Mouse (Mus musculus) gastrocnemius, postnatal 36 days (tissue): Measurements from ENCODE around the gene Heatr4. TPM values are rescaled to one million over a fixed set of nuclear protein-coding genes. Genes with fewer than 3 reads are reported as not detected.
"Not testable (repeated sequence)": the region's sequence is repeated elsewhere in the genome, so short reads cannot be mapped to it uniquely, and the experiment has no call there.

Experiments used
- DNase-seq, 2 experiments: peaks; one replicate each; pipeline ENCODE4 v3.0.0; 2022
- intact Hi-C: fragments of 180-260 bp; cut with DNase I; formaldehyde crosslinking; loops from one replicate; pipeline ENCODE4 v1.15.1; 2025
- total RNA-seq, 2 experiments: library from RNA; stranded (reverse); gene quantifications; 2 replicates each; pipeline ENCODE4 v1.2.3; 2021

The Heatr4 gene
- total RNA-seq, 2 experiments from 2014 or later, result not detected

DNA sequence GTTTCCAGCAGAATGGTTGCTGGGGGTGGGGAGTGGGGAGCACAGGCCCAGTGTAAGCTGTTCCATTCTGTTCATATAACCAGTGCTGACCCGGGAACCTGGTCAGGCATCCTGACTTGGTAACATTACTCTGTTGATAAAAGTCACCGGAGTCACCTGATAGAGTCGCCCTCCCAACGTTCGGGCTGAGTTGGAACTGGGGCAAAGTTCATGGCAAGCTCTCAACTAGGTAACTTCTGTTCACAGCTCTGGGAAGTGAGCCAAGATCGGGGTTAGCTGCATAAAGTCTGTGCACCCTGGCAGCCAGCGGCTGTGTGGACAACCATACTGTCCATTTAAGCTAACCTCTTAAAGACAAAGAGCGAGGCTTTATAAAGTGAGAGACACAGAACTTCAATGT is 14.6 kb upstream of the Heatr4 start:
- intact Hi-C loops, result not testable (repeated sequence)
- DNase-seq, result peak in 1 of 2 experiments; percentile 48

DNA sequence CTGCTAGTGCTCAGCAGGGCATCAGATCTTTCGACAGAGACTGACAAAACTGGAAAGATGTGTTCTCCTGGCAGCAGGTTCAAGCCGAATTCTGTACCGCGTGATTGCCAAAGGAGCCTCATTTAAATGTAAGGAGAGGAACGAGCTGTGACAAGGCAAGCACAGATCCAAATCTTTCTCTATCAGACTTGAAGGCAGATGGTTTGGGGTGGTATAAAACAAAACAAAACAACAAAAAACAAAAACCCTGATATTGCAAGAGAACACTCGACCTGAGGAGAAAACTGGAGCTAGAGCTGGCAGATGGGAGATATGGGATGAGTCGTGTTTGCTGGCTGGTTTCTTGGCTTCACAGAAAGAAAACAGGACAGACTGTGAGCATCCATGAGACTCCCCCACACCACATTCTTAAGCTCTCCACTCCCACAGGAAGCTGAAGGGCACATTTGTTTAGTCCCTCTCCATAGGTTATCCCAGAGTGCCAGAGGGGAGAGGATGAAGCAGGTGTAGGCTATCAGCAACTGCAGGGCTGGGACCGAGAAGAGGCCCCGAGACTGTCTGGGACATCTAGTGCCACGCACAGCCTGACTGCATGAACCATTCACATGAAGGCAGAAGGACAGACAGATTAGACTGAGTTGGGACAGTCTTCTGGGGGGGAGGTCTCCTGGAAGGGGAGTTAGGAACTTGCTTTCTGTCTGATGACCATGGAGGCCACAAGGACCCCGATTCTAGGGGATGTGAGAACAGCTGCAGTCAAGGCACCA is 13.9 kb upstream of the Heatr4 start:
- DNase-seq, result no peak
- intact Hi-C loops, result no loop called here

DNA sequence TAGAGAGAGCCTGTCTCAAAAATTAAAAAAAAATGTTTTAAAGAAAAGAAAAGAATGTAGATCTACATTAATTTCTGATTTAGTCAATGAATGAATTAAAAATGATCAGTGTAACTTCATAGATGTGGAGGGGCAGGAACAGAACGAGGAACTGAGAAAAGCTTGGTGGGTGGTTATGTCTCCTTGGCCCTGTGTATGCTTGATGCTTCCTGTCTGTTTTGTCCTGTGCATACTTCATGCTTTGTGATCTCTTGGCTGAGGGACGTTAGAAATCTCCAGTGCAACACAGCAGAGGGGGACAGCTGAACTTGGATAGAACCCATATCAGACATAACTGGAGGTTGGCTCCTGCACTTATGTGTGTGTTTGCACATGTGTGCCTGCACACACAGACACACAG is 12.6 kb upstream of the Heatr4 start:
- intact Hi-C loops, result no loop called here
- no peak for DNase-seq

DNA sequence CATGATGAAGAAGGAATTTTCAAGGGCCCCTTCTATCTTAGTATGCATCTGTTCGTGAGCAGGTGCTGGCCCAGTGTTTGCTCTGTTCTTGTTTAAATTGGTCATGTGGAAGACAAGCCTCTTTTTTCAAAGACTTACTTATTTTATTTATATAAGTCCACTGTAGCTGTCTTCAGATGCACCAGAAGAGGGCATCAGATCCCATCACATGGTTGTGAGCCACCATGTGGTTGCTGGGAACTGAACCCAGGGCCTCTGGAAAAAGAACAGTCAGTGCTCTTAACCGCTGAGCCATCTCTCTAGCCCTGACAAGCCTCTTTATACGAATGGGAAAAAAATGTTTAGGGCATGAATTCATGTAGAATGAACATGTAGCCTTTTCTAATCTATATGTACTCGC is 4.7 kb upstream of the Heatr4 start:
- intact Hi-C loops, result no loop called here
- DNase-seq, result no peak

DNA sequence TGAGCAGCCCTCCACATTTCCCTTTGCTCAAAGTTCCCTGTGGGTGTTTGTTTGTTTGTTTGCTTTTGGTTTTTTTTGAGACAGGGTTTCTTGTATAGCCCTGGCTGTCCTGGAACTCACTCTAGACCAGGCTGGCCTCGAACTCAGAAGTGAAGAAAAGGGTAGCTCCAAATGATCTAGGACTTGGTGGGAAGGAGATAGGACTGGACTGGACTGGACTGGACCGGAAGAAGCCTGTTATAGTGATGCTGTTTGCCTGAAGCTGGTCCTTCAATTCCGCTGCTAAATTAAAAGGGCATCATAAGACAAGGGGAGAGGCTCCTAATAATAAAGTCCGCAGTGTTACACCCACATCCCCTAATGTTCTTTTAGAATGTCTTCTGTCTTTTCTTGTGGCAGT is 3.8 kb upstream of the Heatr4 start:
- intact Hi-C loops, result no loop called here
- DNase-seq, result no peak

DNA sequence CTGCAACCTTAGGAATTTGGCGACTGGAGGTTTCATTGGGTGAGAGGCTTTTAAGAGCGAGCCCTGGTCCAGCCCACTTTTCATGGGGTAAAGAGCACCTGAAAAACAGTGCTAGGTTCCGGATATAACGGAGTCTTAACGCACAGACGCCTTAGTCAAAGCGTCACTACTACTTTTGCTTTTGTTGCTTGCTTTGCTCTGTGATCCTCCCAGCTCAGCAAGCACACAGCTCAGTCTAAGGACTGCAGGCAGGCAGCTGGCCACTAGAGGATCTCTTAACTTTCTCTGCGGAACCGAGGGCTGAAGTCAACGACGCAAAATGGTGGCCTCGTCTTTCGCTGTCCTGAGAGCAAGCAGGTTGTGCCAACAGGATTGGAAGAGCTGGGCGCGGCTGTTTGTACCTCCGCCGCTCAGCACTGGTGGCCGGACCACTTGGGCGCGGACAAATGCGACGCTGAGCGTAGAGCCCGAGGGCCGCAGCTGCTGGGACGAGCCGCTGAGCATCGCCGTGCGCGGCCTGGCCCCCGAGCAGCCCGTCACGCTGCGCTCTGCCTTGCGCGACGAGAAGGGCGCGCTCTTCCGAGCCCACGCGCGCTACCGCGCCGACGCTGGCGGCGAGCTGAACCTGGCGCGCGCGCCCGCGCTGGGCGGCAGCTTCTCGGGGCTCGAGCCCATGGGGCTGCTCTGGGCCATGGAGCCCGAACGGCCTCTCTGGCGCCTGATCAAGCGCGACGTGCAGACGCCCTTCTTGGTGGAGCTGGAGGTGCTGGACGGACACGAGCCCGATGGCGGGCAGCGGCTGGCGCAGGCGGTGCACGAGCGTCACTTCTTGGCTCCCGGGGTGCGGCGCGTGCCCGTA is 3.2 kb upstream of the Heatr4 start, which contains the start of gene Acot2:
Gene Acot2 (plus strand): TSS at position 279 of the 859 bp plus-strand sequence.
- DNase-seq, result peak; percentile 56 to 75
- intact Hi-C loops, result no loop called here

DNA sequence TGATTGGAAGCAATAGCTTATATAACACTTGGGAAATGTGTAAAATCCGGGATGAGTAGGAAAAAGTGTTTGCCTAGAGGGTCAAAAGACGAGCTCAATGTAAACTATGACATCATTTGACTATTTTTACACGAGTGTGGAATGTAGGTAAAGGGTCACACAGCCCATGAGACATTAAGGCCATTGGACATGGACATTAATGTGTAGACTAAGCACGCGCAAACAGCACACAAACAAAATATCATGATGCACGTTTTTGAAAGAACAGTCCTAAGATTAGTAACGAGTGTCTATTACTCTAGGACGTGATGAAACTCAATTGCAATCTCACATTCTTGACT is 2.6 kb upstream of the Heatr4 start:
- DNase-seq, result no peak
- intact Hi-C loops, result no loop called here

DNA sequence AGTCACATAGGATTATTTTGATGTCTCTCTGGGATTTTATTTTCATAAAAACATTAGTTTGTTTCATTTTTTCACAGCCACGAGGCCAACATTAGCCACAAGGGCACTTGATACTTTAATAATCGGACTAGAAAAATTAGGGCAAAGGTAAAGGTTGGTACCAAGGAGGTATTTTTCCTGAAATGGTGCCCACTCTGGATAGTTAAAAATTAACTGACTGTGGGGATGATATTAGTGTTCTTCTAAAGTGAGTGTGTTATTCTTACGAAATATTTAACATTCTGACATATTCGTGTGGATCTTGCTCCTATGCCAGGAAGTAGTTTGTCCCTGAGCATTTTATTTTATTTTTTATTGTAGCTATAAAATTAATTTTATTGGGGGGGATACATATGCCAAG is 3.0 kb downstream of the Heatr4 start:
- intact Hi-C loops, result no loop called here
- no peak for DNase-seq

DNA sequence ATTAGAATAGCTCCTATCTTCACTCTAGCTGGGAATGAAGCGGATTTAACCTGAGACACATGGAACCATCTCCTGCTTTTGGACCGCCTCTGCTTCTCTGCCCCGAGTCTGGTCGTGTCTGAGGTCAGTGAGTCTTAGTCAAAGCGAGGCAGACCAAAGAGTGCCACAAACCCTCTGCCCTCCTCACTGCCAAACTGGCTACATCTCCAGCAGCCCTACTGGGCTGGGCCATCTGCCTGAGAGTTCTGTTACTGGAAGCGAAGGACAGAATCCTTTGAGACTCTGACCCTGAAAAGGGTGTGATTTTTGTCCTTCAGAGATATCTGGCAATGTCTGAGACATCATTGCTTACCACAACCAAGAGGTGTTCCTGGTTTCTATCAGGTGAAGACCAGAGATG is 5.8 kb downstream of the Heatr4 start:
- DNase-seq, result no peak
- intact Hi-C loops, result no loop called here

DNA sequence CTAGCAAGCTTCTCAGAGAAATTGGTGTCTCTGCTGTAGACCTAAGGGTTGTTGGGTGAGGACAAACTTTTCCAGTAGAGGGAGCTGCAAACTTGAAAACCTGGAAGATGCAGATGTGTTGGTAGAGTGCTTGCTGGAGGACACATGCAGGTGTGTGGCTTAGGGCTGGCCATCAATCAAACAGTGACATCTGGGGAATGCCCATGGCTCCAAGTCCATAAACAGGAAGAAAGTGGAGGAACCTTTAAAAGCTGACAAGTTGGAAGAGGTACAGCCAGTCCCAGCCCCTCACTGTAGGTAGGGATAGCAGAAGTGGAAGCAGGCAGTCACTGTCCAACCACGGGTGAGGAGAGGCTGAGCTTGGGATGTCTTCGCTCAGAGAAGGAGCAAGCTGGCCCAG is 12.5 kb downstream of the Heatr4 start:
- DNase-seq, result no peak
- intact Hi-C loops, result loop anchor here (2.0 to 5.0 kb wide), 2 partner anchors 61 to 85 kb away; no protein-coding TSS in a partner anchor

DNA sequence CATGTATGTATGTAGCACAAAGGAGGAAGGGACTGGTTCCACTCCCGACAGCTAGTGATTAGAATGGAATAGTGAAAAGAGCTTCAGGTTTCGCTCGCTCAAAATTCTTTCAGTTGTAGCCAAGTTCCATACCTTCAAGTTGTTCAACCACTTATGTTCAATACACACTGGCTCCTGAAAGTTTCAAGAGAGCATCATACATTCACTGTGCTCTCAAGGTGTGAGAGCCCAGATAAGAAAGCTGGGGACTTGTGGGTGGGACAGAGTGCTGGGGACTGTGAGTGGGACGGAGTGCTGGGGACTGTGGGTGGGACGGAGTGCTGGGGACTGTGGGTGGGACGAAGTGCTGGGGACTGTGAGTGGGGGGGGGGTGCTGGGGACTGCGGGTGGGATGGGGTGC is 19.4 kb downstream of the Heatr4 start:
- no peak for DNase-seq
- intact Hi-C loops, result no loop called here

DNA sequence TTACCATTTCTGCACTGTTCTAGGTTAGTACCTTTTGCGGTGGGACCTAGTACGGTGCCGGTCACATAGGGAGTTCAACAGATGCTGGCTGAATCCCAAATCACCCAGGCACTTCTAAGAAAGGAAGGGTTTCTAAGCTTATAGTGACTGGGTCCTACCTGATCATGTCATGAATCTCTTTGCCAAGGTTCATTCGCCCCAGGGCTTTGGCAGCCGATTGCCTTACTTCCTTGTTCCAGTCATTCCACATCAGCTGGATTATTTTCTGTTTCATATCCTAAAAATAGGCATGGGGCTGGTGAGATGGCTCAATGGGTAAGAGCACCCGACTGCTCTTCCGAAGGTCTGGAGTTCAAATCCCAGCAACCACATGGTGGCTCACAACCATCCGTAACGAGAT is 26.4 kb downstream of the Heatr4 start:
- no peak for DNase-seq
- intact Hi-C loops, result no loop called here

DNA sequence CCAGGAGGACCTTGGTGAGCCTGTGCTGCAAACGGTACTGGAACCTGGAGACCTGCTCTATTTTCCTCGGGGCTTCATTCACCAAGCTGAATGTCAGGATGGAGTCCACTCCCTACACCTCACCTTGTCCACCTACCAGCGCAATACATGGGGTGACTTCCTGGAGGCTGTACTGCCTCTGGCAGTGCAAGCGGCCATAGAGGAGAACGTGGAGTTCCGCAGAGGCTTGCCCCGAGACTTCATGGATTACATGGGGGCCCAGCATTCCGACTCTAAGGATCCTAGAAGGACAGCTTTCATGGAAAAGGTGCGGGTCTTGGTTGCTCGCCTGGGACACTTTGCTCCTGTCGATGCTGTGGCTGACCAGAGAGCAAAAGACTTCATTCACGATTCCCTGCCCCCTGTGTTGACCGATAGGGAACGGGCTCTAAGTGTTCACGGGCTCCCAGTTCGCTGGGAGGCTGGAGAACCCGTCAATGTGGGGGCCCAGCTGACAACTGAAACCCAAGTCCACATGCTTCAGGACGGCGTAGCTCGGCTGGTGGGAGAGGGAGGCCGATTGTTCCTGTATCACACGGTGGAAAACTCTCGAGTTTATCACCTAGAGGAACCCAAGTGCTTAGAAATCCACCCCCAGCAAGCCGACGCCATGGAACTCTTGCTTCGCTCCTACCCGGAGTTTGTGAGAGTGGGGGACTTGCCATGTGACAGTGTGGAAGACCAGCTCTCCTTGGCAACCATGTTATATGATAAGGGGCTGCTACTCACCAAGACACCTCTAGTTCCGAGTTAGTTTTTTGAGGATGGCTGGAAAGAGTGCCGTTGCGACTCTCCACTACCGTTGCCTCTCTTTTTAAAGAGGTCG is 32.7 kb downstream of the Heatr4 start:
- no peak for DNase-seq
- intact Hi-C loops, result loop anchor here (2.0 kb wide), 1 partner anchor 29 kb away; no protein-coding TSS in a partner anchor

DNA sequence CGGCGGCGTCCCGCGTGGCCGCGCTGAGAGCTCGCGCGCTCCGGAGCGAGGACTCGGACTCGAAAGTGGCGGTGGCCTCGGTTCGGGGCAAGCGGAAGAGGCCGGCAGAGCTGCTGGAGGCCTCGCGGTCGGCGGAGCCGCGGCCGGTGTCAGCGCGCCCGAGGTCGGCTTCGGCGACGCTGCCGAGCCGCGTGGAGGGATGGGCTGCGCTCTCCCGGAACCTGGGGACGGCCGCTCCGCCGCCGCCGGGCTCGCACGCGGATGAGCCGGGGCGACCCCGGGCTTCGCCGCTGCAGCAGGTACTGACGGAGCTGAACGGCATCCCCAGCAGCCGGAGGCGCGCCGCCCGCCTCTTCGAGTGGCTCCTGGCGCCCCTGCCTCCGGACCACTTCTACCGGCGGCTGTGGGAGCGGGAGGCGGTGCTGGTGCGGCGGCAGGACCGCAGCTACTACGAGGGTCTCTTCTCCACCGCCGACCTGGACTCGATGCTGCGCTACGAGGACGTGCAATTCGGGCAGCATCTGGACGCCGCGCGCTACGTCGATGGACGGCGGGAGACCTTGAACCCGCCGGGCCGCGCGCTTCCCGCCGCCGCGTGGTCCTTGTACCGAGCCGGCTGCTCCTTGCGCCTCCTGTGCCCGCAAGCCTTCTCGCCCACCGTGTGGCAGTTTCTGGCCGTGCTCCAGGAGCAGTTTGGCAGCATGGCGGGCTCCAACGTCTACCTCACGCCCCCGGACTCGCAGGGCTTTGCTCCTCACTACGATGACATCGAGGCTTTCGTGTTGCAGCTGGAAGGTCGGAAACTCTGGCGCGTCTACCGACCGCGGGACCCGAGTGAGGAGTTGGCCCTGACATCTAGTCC is 33.6 kb downstream of the Heatr4 start:
- peak in 1 of 2 experiments; percentile 19 for DNase-seq
- intact Hi-C loops, result loop anchor here (2.0 kb wide), 1 partner anchor 28 kb away; no protein-coding TSS in a partner anchor

DNA sequence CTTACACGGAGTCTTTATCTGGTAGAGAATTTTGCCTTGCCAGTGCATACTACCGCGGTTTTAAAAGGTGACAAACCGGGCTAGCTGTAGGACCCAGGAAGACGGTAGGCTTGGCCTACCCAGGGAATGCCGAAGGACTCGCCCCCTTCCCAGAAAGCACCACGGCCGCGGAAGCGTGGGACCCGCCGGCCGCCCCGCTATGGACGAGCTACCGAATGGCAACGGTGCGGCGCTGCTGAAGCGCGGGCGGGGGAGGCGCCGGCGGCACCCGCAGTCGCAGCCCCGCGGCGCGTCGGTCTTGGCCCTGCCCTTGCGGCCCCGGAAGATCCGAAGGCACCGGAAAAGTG is 34.2 kb downstream of the Heatr4 start, which contains the start of gene Riox1:
Gene Riox1 (plus strand): TSS at position 116 of the 347 bp plus-strand sequence.
- DNase-seq, result peak; percentile 68 to 73
- intact Hi-C loops, result loop anchor here (2.0 kb wide), 1 partner anchor 28 kb away; no protein-coding TSS in a partner anchor

DNA sequence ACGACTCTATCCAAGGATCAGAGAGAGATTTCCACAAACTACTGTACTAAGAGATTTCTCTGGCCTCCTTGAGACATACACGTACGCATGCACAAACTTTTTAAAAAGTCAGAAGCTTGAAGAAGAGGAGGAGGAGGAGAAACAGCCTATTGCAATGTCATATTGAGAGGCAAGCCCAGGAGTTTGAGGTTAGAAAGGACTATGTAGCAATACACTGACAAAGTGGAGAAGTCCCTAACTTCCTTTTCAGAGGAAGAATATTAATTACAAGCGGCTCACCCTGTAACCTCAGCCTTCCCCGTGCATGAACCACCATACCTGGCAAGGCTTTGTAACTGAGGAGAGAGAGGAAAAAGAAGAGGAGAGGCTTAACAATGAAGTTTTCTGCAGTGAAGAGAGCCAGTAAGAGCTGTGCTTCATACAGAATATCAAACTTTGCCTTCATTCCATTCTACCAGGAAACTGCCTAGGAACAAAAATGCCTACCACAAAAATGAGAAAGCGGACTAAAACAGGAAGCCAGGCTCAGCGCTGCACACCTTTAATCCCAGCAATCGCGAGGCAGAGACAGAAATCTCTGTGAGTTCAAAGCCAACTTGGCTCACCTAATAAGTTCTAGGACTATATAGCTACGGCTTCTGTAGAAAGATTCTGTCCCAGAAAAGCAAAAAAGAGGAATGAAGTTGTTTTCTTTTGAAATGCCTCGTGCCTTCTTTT is 34.7 kb downstream of the Heatr4 start:
- no peak for DNase-seq
- intact Hi-C loops, result loop anchor here (2.0 kb wide), 1 partner anchor 27 kb away; no protein-coding TSS in a partner anchor

DNA sequence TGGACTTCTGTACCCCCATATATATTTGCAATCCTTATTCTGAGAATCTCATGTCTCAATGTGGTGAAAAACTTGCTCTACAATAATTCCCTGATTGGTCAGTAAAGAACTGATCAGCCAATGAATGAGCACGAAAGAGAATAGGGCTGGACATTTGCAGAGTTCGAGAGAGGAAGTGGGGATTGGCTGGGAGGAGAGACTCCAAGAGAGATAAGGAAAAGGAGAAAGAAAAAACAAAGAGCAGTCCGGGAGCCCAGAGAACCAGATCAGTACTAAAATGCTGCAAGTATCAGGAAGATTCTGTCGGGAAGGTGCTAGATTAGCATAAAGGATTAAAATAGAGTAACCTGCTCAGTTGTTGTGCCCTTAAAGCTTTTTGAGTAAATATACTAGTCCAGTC is 35.6 kb downstream of the Heatr4 start:
- intact Hi-C loops, result no loop called here
- no peak for DNase-seq

DNA sequence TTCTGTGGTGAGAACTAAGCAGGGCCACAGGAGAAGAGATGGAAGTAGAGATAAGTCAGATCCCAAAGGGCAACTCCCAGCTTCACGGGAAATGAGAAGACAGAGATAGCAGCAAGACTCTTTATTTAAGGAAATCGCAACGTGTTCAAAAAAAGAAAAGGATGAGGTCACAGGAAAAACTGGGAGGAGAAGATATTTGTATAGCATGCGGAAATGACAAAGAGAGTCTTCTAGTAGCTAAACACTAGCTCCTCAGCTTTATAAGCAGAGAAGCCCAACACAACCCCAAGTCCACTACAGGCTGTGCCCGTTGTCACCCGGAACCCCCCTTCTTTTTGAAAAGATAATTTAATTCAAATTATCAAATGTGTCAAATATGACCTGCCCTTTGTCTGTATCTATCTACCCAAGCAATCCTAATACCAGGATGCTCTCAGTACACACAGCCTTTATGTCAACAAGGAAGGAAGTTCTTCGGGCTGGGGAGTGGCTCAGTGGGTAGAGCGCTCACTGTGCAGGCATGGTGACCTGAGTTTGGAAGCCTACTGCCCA is 37.3 kb downstream of the Heatr4 start:
- DNase-seq, result no peak
- intact Hi-C loops, result no loop called here

DNA sequence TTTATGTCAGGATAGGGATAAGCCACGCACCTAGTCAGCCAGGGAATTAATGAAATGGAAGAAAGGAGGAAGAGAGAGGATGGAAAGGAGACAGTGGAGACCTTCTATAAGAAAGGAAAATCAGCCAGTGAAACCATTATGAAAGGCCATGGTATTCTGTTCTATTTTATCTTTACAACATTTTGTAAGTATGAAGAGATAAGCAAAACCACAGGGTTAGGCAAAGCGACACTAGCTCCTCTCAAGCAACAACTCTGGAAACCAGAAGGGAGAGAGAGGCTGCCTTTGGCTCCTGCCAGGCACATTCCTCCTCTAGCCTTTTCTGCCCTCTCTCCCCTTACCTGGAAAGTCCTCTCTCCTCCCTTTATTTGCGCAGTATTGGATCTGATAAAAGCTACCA is 42.7 kb downstream of the Heatr4 start:
- intact Hi-C loops, result no loop called here
- no peak for DNase-seq
